Mouse (Mus musculus) myocyte (in vitro differentiated cells): ENCODE measurements at regions not wholly inside any gene's neighbourhood (a gene's known extent, or its start where the extent isn't known, plus 50 kb on each side); places are given as distances from the start of the nearest gene placed in this dataset.

ENCODE experiments used
- H3K27me3 ChIP-seq: one replicate; pipeline ENCODE4 v1.6.1; 2011; ENCODE audit not compliant: control insufficient read depth, insufficient read depth, insufficient read length
- H3K36me3 ChIP-seq: one replicate; pipeline ENCODE4 v1.6.1; 2011; ENCODE audit not compliant: control insufficient read depth, insufficient read depth
- H3K4me2 ChIP-seq: one replicate; pipeline ENCODE4 v1.6.1; 2011; ENCODE audit warnings: low read depth, control low read depth
- H3K4me3 ChIP-seq: one replicate; pipeline ENCODE4 v1.5.1; 2011; ENCODE audit warnings: mild to moderate bottlenecking, control low read depth, moderate library complexity
- H3K79me2 ChIP-seq: one replicate; pipeline ENCODE4 v1.6.1; 2011; ENCODE audit not compliant: control insufficient read depth, insufficient read depth
- H3ac ChIP-seq: one replicate; pipeline ENCODE4 v1.6.1; 2011; ENCODE audit not compliant: control insufficient read depth, insufficient read length
- CEBPB ChIP-seq: IDR thresholded peaks from 2 replicates; pipeline ENCODE4 v1.6.1; 2011; ENCODE audit warnings: mild to moderate bottlenecking, moderate library complexity; ENCODE audit not compliant: poor library complexity, insufficient read depth, severe bottlenecking
- E2F4 ChIP-seq: IDR thresholded peaks from one replicate; pipeline ENCODE4 v1.6.1; 2011; ENCODE audit warnings: mild to moderate bottlenecking, control low read depth, moderate library complexity; ENCODE audit not compliant: insufficient read depth
- MAX ChIP-seq: IDR thresholded peaks from one replicate; pipeline ENCODE4 v1.6.1; 2011; ENCODE audit warnings: low read depth, mild to moderate bottlenecking, control low read depth
- MYOD1 ChIP-seq, 3 experiments: IDR thresholded peaks; one replicate each; pipeline ENCODE4 v1.6.1; 2011; ENCODE audit warnings: control low read depth in 2 of 3, low read depth in 2 of 3, mild to moderate bottlenecking in 2 of 3, moderate library complexity in 1 of 3; ENCODE audit not compliant: insufficient read length in 2 of 3, control insufficient read depth in 1 of 3
- MYOG ChIP-seq, 3 experiments: IDR thresholded peaks; one replicate each; pipeline ENCODE4 v1.6.1; 2011; ENCODE audit warnings: control low read depth in 2 of 3, low read depth in 2 of 3, mild to moderate bottlenecking in 2 of 3; ENCODE audit not compliant: insufficient read length in 2 of 3, control insufficient read depth in 1 of 3, insufficient read depth in 1 of 3
- POLR2A ChIP-seq: IDR thresholded peaks from one replicate; pipeline ENCODE4 v1.6.1; 2011; ENCODE audit warnings: low read depth, mild to moderate bottlenecking, control low read depth, moderate library complexity; ENCODE audit not compliant: insufficient read length
- POLR2AphosphoS2 ChIP-seq: IDR thresholded peaks from one replicate; pipeline ENCODE4 v1.6.1; 2011; ENCODE audit warnings: low read depth, control low read depth; ENCODE audit not compliant: insufficient read length
- REST ChIP-seq: IDR thresholded peaks from one replicate; pipeline ENCODE4 v1.6.1; 2011; ENCODE audit warnings: mild to moderate bottlenecking, control low read depth, moderate library complexity; ENCODE audit not compliant: insufficient read depth, insufficient read length
- SRF ChIP-seq: IDR thresholded peaks from one replicate; pipeline ENCODE4 v1.6.1; 2011; ENCODE audit warnings: low read depth; ENCODE audit not compliant: control insufficient read depth, insufficient read length
- TCF12 ChIP-seq: IDR thresholded peaks from one replicate; pipeline ENCODE4 v1.6.1; 2011; ENCODE audit warnings: mild to moderate bottlenecking, control low read depth; ENCODE audit not compliant: poor library complexity, insufficient read depth, severe bottlenecking
- TCF3 ChIP-seq: IDR thresholded peaks from one replicate; pipeline ENCODE4 v1.6.1; 2011; ENCODE audit warnings: low read depth, control low read depth; ENCODE audit not compliant: insufficient read length
- USF1 ChIP-seq: IDR thresholded peaks from one replicate; pipeline ENCODE4 v1.6.1; 2011; ENCODE audit warnings: low read depth, mild to moderate bottlenecking, control low read depth, moderate library complexity

GRCm38 (mm10) chr17:69685625-69686257 is 246.6 kb downstream of the Akain1 start:
- Histone ChIP-seq H3K27me3 (no peaks in the 10 kb centered on the region), H3K4me3 (no peak overlapping the region), H3ac (no peak overlapping the region), H3K36me3 (no peaks in the 10 kb centered on the region), H3K4me2 (no peak overlapping the region), H3K79me2 (no peaks in the 10 kb centered on the region)
- TF ChIP-seq POLR2AphosphoS2 (no peak), E2F4 (no peak), MYOG (IDR thresholded peaks at IDR 0.05; ENCODE audit: control insufficient read depth in 1 of 3, insufficient read depth in 1 of 3, insufficient read length in 2 of 3, low read depth in 2 of 3) (no peak), TCF12 (no peak), USF1 (no peak), MAX (no peak), POLR2A (no peak), TCF3 (no peak), SRF (no peak), REST (no peak), CEBPB (no peak), MYOD1 (IDR thresholded peaks at IDR 0.05; ENCODE audit: control insufficient read depth in 1 of 3, insufficient read length in 2 of 3, low read depth in 2 of 3) (no peak)

- H3K79me2 ChIP-seq: no peaks in the 10 kb centered on the region
- no peak overlapping the region for H3K4me3 ChIP-seq
- H3K4me2 ChIP-seq: no peak overlapping the region
- H3K27me3 ChIP-seq: no peaks in the 10 kb centered on the region
- no peak overlapping the region for H3ac ChIP-seq
- TF ChIP-seq CEBPB: no peak
- TF ChIP-seq TCF3: no peak
- no peak for TF ChIP-seq MYOG (IDR thresholded peaks at IDR 0.05; ENCODE audit: control insufficient read depth in 1 of 3, insufficient read depth in 1 of 3, insufficient read length in 2 of 3, low read depth in 2 of 3)
- no peak for TF ChIP-seq SRF
- no peak for TF ChIP-seq TCF12
- TF ChIP-seq USF1: no peak
- no peak for TF ChIP-seq POLR2A
- no peak for TF ChIP-seq REST
- TF ChIP-seq POLR2AphosphoS2: no peak
- no peak for TF ChIP-seq MYOD1 (IDR thresholded peaks at IDR 0.05; ENCODE audit: control insufficient read depth in 1 of 3, insufficient read length in 2 of 3, low read depth in 2 of 3)
- TF ChIP-seq E2F4: no peak
- no peak for TF ChIP-seq MAX
- no peaks in the 10 kb centered on the region for H3K36me3 ChIP-seq
These were observed 247.3 kb downstream of the Akain1 start for GRCm38 (mm10) chr17:69686383-69686782.

- Histone ChIP-seq H3K79me2 (no peaks in the 10 kb centered on the region), H3K27me3 (no peaks in the 10 kb centered on the region), H3K36me3 (no peaks in the 10 kb centered on the region), H3K4me2 (no peak overlapping the region), H3ac (no peak overlapping the region), H3K4me3 (no peak overlapping the region)
- TF ChIP-seq REST: no peak
These were observed 256.2 kb downstream of the Akain1 start for GRCm38 (mm10) chr17:69695341-69695740.

DNA sequence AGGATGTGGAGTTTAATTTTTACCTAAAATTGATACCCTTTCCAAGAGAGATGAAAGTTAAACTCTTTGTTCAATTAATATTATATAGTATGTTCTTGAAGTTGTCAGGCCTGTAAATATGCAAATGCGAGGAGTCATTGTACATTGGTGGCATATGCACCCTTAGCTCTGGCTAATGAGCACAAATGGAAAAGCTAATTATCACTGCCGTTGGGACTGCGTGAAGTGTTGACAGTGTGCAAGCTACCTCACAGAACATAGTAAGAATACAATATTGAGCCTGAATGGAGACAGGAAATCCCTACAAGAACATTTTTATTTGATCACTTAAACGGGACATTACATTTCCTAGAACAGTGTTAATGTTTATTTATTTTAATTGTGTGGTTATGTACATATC is 241.5 kb upstream of the Dlgap1 start:
- TF ChIP-seq MYOG (IDR thresholded peaks at IDR 0.05; ENCODE audit: control insufficient read depth in 1 of 3, insufficient read depth in 1 of 3, insufficient read length in 2 of 3, low read depth in 2 of 3): no peak
- no peak for TF ChIP-seq POLR2AphosphoS2
- TF ChIP-seq USF1: no peak
- TF ChIP-seq MYOD1 (IDR thresholded peaks at IDR 0.05; ENCODE audit: control insufficient read depth in 1 of 3, insufficient read length in 2 of 3, low read depth in 2 of 3): no peak
- TF ChIP-seq MAX: no peak
- TF ChIP-seq POLR2A: no peak
- TF ChIP-seq TCF3: no peak
- no peak for TF ChIP-seq E2F4
- TF ChIP-seq SRF: no peak
- TF ChIP-seq REST: no peak
- TF ChIP-seq TCF12: no peak
- TF ChIP-seq CEBPB: no peak
- no peak overlapping the region for H3K4me3 ChIP-seq
- no peak overlapping the region for H3K4me2 ChIP-seq
- H3K27me3 ChIP-seq: no peaks in the 10 kb centered on the region
- no peak overlapping the region for H3ac ChIP-seq
- no peaks in the 10 kb centered on the region for H3K36me3 ChIP-seq
- no peaks in the 10 kb centered on the region for H3K79me2 ChIP-seq

DNA sequence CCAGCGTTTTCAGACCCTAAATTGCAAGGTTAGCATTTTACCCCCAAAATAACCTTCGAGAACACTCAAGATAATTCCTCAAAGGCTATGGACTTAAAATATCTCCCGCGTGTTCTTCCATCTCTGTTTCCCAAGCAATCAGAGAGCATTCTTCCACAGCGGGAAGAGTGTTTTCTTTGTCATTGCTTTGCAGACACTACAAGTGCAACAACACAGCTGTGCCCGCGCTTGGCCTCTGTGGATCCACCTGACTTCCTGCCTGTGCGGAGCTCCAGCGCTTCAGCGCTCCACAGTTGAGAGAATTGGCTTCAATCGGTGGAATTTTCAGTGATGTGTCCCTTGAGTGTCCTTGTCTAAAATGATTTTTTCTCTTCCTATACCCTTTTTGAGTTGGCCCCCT is 235.9 kb upstream of the Dlgap1 start:
- no peak overlapping the region for H3K4me3 ChIP-seq
- no peak overlapping the region for H3ac ChIP-seq
- TF ChIP-seq MAX (no peak), TCF3 (no peak), CEBPB (no peak), POLR2AphosphoS2 (no peak), MYOG (IDR thresholded peaks at IDR 0.05; ENCODE audit: control insufficient read depth in 1 of 3, insufficient read depth in 1 of 3, insufficient read length in 2 of 3, low read depth in 2 of 3) (no peak), TCF12 (no peak), REST (no peak), MYOD1 (IDR thresholded peaks at IDR 0.05; ENCODE audit: control insufficient read depth in 1 of 3, insufficient read length in 2 of 3, low read depth in 2 of 3) (no peak), POLR2A (no peak)
- no peaks in the 10 kb centered on the region for H3K79me2 ChIP-seq
- no peak overlapping the region for H3K4me2 ChIP-seq
- H3K36me3 ChIP-seq: no peaks in the 10 kb centered on the region
- H3K27me3 ChIP-seq: no peaks in the 10 kb centered on the region
